Mouse (Mus musculus) CH12.LX (cell line): ENCODE measurements around the gene Ctcfl.

Experiments
- CHD2 ChIP-seq: IDR thresholded peaks from 2 replicates; pipeline ENCODE4 v1.6.1; 2011; ENCODE audit warnings: low read length, improper control_type of control experiment
- CTCF ChIP-seq, 2 experiments: IDR thresholded peaks in 1 of 2; conservative IDR thresholded peaks in 1 of 2; 2 replicates each; pipeline ENCODE4 v1.5.1; 2011 to 2012; ENCODE audit warnings: low read depth in 2 of 2, low read length in 2 of 2, improper control_type of control experiment in 1 of 2, inconsistent platforms in 1 of 2, mild to moderate bottlenecking in 1 of 2, moderate library complexity in 1 of 2
- E2F4 ChIP-seq: IDR thresholded peaks from 2 replicates; pipeline ENCODE4 v1.6.1; 2011; ENCODE audit warnings: low read depth, low read length, improper control_type of control experiment; ENCODE audit not compliant: insufficient replicate concordance
- KAT2A ChIP-seq: IDR thresholded peaks from 2 replicates; pipeline ENCODE4 v1.6.1; 2012; ENCODE audit warnings: low read length, improper control_type of control experiment, inconsistent platforms; ENCODE audit not compliant: insufficient replicate concordance
- NELFE ChIP-seq: IDR thresholded peaks from 2 replicates; pipeline ENCODE4 v1.6.1; 2011; ENCODE audit warnings: low read depth, low read length, improper control_type of control experiment
- NRF1 ChIP-seq: IDR thresholded peaks from 2 replicates; pipeline ENCODE4 v1.6.1; 2014; ENCODE audit warnings: low read depth, mild to moderate bottlenecking, inconsistent platforms, low read length, improper control_type of control experiment, moderate library complexity
- POLR2A ChIP-seq: IDR thresholded peaks from 2 replicates; pipeline ENCODE4 v1.6.1; 2011; ENCODE audit warnings: low read depth, mild to moderate bottlenecking, improper control_type of control experiment, low read length
- RCOR1 ChIP-seq: conservative IDR thresholded peaks from 2 replicates; pipeline ENCODE4 v1.6.1; 2012; ENCODE audit warnings: low read depth, mild to moderate bottlenecking, inconsistent platforms, low read length, improper control_type of control experiment
- SMC3 ChIP-seq: IDR thresholded peaks from 2 replicates; pipeline ENCODE4 v1.6.1; 2011; ENCODE audit warnings: low read depth, low read length, improper control_type of control experiment
- ZC3H11A ChIP-seq: IDR thresholded peaks from 2 replicates; pipeline ENCODE4 v1.6.1; 2012; ENCODE audit warnings: low read depth, mild to moderate bottlenecking, inconsistent platforms, low read length, improper control_type of control experiment

GRCm38 (mm10) chr2:173154513-173154912 is 35.2 kb upstream of the Ctcfl start:
- TF ChIP-seq E2F4 = no peak
- TF ChIP-seq RCOR1 = no peak
- no peak for TF ChIP-seq POLR2A
- TF ChIP-seq ZC3H11A = no peak
- TF ChIP-seq KAT2A = no peak
- no peak for TF ChIP-seq SMC3
- TF ChIP-seq CTCF (conservative IDR thresholded peaks at IDR 0.05 in 1 of 2, IDR thresholded peaks at IDR 0.05 in 1 of 2; ENCODE audit: low read depth in 2 of 2, low read length in 2 of 2) = no peak
- no peak for TF ChIP-seq CHD2
- TF ChIP-seq NRF1 = no peak
- TF ChIP-seq NELFE = no peak
